Mouse (Mus musculus) olfactory bulb, adult 2 months (tissue): ENCODE results near the gene Cdiptos. TPM values are rescaled to one million over a fixed set of nuclear protein-coding genes. Genes with fewer than 3 reads are reported as not detected.

ENCODE experiments used
- H3K27ac ChIP-seq: fragments of 200-500 bp; 2 replicates; pipeline ENCODE4 v1.5.1; 2012; ENCODE audit warnings: low read depth, low read length; ENCODE audit not compliant: insufficient read depth
- H3K4me1 ChIP-seq: fragments of 200-500 bp; 2 replicates; pipeline ENCODE4 v1.6.1; 2012; ENCODE audit warnings: low read length; ENCODE audit not compliant: control insufficient read depth, insufficient read depth
- H3K4me3 ChIP-seq: fragments of 200-500 bp; 2 replicates; pipeline ENCODE4 v1.5.1; 2012; ENCODE audit warnings: mild to moderate bottlenecking, low read depth, low read length, moderate library complexity; ENCODE audit not compliant: insufficient read depth
- CTCF ChIP-seq: fragments of 200-500 bp; IDR thresholded peaks from 2 replicates; pipeline ENCODE4 v1.5.1; 2012; ENCODE audit warnings: low read depth, mild to moderate bottlenecking, low read length, moderate library complexity; ENCODE audit not compliant: insufficient read depth
- POLR2A ChIP-seq: fragments of 200-500 bp; IDR thresholded peaks from 2 replicates; pipeline ENCODE4 v1.6.1; 2012; ENCODE audit warnings: mild to moderate bottlenecking, low read depth, low read length, moderate library complexity; ENCODE audit not compliant: insufficient read depth
- WGBS: fragments of 180-500 bp; shearing (Covaris S2); methylation state at CpG from one replicate; pipeline ENCODE4 v1.1.7; 2018; 5-methylcytosine and 5-hydroxymethylcytosine counted together
- polyA plus RNA-seq: library from polyadenylated mRNA; stranded (reverse); fragments of >200 nt; gene quantifications from 2 replicates; pipeline ENCODE4 v1.2.4, GENCODE M21; 2012; ENCODE audit warnings: low replicate concordance; ENCODE audit not compliant: missing spikeins, insufficient read depth, insufficient read length

Cdiptos gene
- polyA plus RNA-seq: not detected in 2 replicates

DNA sequence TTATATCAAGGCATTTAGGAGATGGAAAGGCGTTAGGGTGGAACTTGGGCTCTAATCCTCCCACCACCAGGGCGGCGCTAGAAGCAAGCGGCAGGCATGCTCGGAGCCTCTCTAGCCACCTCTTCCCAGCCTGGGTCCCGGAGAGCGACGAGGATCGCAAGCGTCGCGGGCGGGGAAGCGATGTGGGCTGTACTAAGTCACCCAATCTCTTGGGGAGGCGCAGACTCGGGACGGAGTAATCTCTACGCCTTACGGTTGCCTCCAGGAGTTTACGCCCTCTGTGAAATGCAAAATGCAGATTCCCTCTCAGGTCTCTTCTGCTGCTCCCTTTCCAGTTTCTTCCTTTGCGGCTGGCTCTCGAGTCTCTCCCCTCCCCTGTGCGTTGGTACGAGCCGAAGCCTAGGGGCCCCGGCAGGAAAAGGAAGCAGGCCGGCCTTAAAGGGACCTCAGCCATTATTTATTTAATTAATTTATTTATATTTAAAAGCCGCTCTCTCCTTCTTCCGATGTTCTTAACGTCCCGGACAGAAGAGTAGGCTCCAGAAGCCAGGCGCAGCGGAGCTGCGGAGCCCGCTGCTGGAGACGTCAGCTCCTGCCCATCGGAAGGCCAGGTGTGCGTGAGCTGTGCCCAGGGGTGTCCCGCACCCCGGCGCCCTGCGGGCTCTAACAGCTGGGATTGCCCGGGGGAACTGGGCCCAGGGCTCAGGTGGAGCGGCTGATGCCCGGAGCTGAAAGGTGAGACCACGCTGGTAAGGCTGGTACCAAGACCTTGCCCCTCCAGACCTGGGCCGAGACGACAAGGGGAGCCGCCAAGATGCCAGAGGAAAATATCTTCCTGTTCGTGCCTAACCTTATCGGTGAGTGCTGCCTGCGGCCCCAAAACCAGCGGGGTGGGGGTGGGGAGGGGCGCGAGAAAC is at the start of gene Cdiptos:
TSS of gene Cdiptos (minus strand) at position 149 of the 917 bp plus-strand sequence.
- Histone ChIP-seq H3K4me1 (peaks cover 3% of the 10 kb centered on the region), H3K4me3 (peak within 1 kb of the TSS; percentile 89), H3K27ac (peak within 1 kb of the TSS; percentile 99)
- peak; percentile 84 for TF ChIP-seq CTCF
- 0 out of 2 replicates have a peak, but pooled peaks have one; percentile 17 for TF ChIP-seq POLR2A
- WGBS: under 1% methylated on average over 55 of the region's 55 CpGs

DNA sequence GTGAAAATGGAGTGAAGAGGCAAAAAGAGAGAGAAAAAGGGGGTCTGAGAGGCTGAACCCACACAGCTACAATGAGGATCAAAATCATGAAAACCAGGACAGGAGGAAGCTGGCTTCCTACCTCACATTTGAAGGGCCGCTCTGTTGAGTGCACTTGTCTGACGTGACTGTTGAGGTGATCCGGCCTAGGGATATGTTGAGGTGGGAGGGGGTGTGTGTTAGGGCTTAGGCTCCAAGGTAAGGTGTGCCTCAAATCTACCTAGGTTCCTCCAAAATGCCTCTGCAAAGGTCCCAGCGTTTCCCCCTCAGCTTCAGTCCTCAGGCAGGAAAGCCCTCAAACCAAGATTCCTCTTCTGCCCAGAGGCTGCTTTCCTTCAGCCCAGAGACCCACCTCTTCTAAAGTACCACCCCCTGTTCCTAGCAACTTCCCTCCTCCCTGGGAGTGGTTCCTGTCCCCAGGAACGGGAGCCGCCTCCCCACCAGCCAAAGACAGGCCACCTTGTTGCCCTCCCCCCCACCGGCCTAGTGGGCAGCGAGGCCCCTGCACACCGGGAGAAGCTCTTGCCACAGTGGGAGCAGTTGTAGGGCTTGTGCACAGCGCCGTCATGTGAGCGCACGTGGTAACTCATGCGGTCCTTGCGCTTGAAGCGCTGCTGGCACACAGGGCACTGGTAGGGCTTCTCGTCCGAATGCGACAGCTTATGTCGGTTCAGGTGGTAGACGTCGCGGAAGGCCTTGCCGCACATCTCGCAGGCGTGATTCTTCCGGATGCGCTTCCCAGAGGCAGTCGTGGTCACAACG is 49.1 kb upstream of the Cdiptos start:
- Histone ChIP-seq H3K4me3 (peak overlapping the region; percentile 97), H3K4me1 (peaks cover 48% of the 10 kb centered on the region), H3K27ac (peak overlapping the region; percentile 79)
- 2% methylated on average over 30 of the region's 30 CpGs for WGBS
- TF ChIP-seq POLR2A: no peak
- TF ChIP-seq CTCF: peak; percentile 32

DNA sequence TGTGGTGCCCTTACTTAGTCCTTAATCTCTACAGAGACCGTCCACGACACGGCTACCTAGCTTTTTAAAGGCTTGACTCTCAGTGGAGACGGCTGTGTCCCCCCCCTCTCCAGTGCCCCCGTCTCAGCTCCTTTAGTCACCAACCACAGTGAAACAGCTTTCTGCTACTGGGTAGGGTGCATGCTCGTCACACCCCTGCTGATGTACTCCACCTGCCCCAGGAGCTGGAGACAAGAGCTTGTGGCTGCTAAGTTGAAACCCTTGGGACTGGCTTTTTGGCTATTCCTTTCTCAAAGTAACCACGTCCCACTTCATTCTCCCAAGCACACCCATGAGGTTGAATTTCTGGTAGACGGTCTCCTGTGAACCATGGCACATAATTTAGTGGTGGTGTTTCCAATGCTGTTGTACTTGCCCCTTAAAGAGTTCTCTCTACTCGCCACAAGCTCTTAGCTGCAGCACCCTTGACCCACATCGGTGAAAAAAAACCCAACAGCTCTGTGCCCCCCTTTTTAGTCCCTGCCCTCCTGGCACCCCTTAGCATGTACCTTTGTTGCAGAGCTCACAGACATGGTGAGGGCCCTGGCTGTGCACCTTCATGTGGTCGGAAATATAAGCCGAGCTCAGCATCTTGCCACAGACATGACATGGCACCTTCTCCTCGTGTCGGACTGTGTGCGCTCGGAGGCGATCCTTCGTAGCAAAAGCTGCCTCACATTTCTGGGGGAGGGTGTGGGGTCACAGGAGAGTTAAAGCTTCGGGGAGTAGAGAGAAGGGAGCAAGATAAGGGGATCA is 48.2 kb upstream of the Cdiptos start:
- TF ChIP-seq POLR2A (no peak), CTCF (no peak)
- Histone ChIP-seq H3K4me3 (peak overlapping the region; percentile 97), H3K27ac (0 out of 2 replicates have a peak overlapping the region, but pooled peaks have one; percentile 79), H3K4me1 (peaks cover 57% of the 10 kb centered on the region)
- 12% methylated on average over 19 of the region's 19 CpGs for WGBS

DNA sequence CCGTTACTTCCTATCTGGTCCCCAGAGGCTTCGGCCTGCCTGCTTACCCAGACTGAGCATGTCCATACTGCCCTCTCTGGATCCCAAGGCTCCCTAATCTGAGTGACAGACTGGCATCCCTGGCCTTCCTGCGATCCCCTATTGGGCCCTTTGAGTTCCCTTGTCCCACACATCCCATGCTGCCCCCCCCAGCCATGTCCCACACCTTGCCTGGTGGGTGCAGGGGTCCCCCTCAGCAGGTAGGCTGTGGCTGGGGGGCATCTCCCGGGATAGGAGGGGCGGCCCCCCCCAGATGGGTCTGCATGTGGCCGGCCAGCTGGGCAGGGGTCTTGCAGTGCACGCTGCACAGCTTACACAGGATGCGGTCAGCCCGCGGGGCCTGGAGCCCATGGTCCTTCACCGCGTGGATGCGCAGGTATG is 47.4 kb upstream of the Cdiptos start:
- Histone ChIP-seq H3K27ac (no peak overlapping the region), H3K4me3 (no peak overlapping the region), H3K4me1 (peaks cover 64% of the 10 kb centered on the region)
- no peak for TF ChIP-seq CTCF
- TF ChIP-seq POLR2A: no peak
- 73% methylated on average over 13 of the region's 13 CpGs for WGBS

DNA sequence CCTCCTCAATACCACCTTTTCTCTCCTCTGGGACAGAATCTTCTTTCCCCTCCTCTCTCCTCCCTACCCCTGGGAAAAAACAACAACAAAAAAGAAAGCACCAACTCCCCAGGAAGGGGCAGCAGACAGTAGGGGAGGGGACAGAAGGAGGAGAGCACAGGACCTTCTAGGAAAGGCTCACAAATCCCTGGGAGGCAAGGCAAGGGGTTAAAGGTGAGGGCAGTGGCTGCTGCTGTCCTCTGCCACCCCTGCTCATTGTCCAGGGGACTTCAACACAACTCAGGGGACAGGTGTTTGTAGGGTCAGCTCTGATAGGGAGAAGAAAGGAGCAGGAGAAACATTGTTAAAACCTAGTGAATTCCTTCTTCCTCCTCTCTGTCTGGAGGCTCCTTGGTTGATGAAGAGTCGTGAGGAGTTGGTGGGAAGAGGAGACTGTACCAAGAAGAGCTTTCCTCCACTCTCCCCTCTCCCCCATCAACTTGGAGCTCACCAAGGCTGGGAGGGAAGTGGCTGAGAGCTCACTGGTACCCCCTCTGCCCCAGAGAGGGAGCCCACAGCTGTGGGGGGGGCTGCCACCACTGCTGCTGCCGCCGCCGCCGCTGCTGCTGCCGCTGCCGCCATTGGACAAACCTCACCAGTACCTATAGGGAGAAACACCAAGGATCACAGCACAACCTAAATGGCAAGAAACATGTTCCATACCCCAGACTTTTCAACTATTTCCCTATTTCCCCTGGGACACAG is 46.8 kb upstream of the Cdiptos start:
- no peak overlapping the region for H3K27ac ChIP-seq
- peaks cover 64% of the 10 kb centered on the region for H3K4me1 ChIP-seq
- whole genome bisulfite sequencing: 72% methylated on average over 7 of the region's 7 CpGs

DNA sequence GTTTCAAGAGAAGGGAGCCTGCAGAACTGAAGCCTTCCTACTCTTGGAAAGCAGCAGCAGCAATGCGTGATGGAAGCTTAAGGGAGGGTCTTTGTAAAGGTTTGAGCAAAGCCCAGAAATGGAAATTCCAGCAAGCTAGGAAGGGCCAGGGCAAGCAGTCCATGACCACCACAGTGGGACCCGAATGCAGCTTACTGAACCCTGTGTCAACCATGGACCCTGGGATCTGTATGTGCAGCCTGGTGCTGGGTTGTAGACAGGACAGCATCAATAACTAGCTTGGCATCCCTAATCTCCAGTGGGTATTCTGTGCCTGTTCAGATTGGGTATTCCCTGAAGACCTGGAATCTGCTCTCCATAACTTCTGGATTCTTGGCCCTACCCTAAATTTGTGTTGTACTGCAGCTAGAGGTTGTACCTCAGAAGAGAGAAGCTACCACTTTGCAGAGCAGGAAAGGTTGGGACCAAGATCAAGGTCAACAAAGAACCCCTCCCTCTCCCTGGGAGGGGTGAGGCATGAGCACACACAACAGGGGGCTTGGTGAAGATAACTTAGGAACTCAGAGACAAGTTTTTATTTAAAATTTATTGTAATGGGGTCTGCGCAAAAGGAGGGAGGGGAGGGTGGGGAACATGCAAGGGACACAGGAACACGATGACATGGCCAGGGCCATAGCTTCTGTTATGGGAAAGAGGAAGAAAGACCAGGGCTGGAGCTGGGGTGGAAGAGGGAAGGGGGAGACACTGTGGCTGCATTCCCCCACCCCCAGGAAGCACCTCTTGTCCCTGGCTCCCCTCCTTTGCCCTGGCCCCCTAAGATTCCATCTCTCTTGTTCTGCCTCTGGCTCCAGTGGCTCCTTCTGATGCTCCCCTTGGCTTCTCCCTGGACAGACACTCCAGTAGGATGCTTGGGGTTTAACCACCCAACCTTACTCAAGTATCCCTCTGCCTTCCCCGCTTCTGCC is 45.9 kb upstream of the Cdiptos start:
- Histone ChIP-seq H3K4me1 (peaks cover 67% of the 10 kb centered on the region), H3K4me3 (peak overlapping the region; percentile 61), H3K27ac (peak overlapping the region; percentile 60)
- WGBS: 33% methylated on average over 5 of the region's 5 CpGs
- TF ChIP-seq CTCF (no peak), POLR2A (no peak)

More for the DNA sequence above, 46.8 kb upstream of the Cdiptos start:
- no peak overlapping the region for H3K4me3 ChIP-seq
- TF ChIP-seq POLR2A (no peak), CTCF (no peak)

DNA sequence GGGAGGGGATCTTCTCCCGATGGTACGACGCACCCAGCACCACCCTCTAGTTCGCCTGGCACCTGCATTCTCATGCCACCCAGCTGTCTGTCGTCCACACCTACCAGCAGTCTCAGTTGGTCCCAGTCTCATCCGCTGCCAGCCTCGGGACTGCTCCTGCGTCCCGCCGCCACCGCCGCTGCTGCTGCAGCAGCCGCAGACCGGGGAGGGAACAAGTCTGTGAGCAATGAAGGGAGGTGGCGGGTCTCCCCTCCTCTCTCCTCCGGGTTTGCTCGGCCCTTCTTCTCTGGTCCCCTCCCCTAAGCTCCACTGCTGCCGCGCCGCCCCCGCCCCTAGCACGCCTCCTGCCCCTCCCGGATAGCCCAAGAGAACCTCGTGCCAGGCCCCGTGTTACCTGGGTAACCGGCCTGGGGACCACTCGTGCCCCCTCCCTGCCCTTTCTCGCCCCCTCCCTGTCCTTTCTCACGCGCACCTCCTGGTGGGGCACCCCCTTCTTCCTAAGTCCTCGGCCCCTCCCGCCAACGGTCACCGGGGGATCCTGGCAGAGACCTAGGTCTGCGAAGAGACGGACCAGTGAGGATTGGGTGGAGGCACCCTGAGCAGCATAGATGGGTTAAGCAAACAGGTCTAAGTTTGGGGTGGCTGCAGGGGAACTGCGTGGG is 45.1 kb upstream of the Cdiptos start, which contains the start of the genes Gm42742 and Prrt2:
TSS of gene Gm42742 (minus strand) at position 197 of the 662 bp plus-strand sequence.
TSS of gene Prrt2 (minus strand) at position 311 of the 662 bp plus-strand sequence.
- peak within 1 kb of the TSS; percentile 60 for H3K27ac ChIP-seq
- peak within 1 kb of the TSS; percentile 61 for H3K4me3 ChIP-seq
- no peak for TF ChIP-seq CTCF
- peak; percentile 9; the same call in 1 of the 2 replicates for TF ChIP-seq POLR2A
- 2% methylated on average over 36 of the region's 37 CpGs for WGBS
- H3K4me1 ChIP-seq: peaks cover 67% of the 10 kb centered on the region
